Mouse (Mus musculus) kidney, embryonic 14.5 days (tissue): ENCODE results near the gene Dynlrb2. TPM values are rescaled to one million over a fixed set of nuclear protein-coding genes. Genes with fewer than 3 reads are reported as not detected.

Experiments used
- ATAC-seq: fragments of 200-750 bp; cut with Nextera tagmentation; 2 replicates; pipeline ENCODE4 v1.8.0; 2017; ENCODE audit warnings: moderate number of reproducible peaks, mild to moderate bottlenecking, moderate TSS enrichment, moderate library complexity; ENCODE audit not compliant: low FRiP score, low TSS enrichment
- H3K27ac ChIP-seq: fragments of 300-500 bp; sonication (generic); 2 replicates; pipeline ENCODE4 v1.5.1; 2014; ENCODE audit warnings: low read depth, mild to moderate bottlenecking, low read length, moderate library complexity, mixed read lengths
- H3K27me3 ChIP-seq: fragments of 300-500 bp; sonication (generic); 2 replicates; pipeline ENCODE4 v1.6.1; 2014; ENCODE audit warnings: mild to moderate bottlenecking, low read length; ENCODE audit not compliant: control insufficient read depth, insufficient read depth
- H3K36me3 ChIP-seq: fragments of 300-500 bp; sonication (generic); 2 replicates; pipeline ENCODE4 v1.6.1; 2014; ENCODE audit warnings: low read length, mixed read lengths; ENCODE audit not compliant: control insufficient read depth, insufficient read depth
- H3K4me1 ChIP-seq: fragments of 300-500 bp; sonication (generic); 2 replicates; pipeline ENCODE4 v1.6.1; 2014; ENCODE audit warnings: low read length, mixed read lengths; ENCODE audit not compliant: control insufficient read depth, insufficient read depth
- H3K4me2 ChIP-seq: fragments of 300-500 bp; sonication (generic); replicated peaks from 2 replicates; pipeline ENCODE4 v1.6.1; 2014; ENCODE audit warnings: low read depth, mild to moderate bottlenecking, low read length
- H3K4me3 ChIP-seq: fragments of 300-500 bp; sonication (generic); 2 replicates; pipeline ENCODE4 v1.5.1; 2014; ENCODE audit warnings: mild to moderate bottlenecking, low read length
- H3K9ac ChIP-seq: fragments of 300-500 bp; sonication (generic); 2 replicates; pipeline ENCODE4 v1.6.1; 2014; ENCODE audit warnings: low read depth, mild to moderate bottlenecking, low read length, moderate library complexity
- H3K9me3 ChIP-seq: fragments of 300-500 bp; sonication (generic); 2 replicates; pipeline ENCODE4 v1.6.1; 2016; ENCODE audit warnings: low read length; ENCODE audit not compliant: control insufficient read depth
- WGBS: fragments of 180-500 bp; shearing (Covaris S2); extraction: QIAGEN DNeasy Blood & Tissue Kit; methylation state at CpG from one replicate; pipeline ENCODE4 v1.1.7; 2014; 5-methylcytosine and 5-hydroxymethylcytosine counted together
- polyA plus RNA-seq: library from polyadenylated mRNA; unstranded; fragments of >200 nt; fragmentation: Nextera tagmentation; extraction: Ambion mirVana; gene quantifications from 2 replicates; pipeline ENCODE4 v1.2.1, GENCODE M21; 2014

The Dynlrb2 gene
- 1.3 TPM in 1 of 2 replicates, not detected in the other for polyA plus RNA-seq

- peak within 1 kb of the TSS; percentile 28 for H3K4me3 ChIP-seq
- H3K9ac ChIP-seq, result peak within 1 kb of the TSS; percentile 40; the same call in 1 of the 2 replicates
- H3K27ac ChIP-seq, result no peak within 1 kb of the TSS
- no peaks in the 10 kb centered on the region for H3K9me3 ChIP-seq
- H3K4me2 ChIP-seq, result peak within 1 kb of the TSS; percentile 43
- no peaks in the 10 kb centered on the region for H3K27me3 ChIP-seq
- WGBS, result 9% methylated on average over 19 of the region's 19 CpGs
- H3K36me3 ChIP-seq, result no peaks in the 10 kb centered on the region
- H3K4me1 ChIP-seq, result no peaks in the 10 kb centered on the region
- ATAC-seq, result peak; percentile 95
Measured at GRCm38 (mm10) chr8:116504477-116505120, at the start of gene Dynlrb2. Gene Dynlrb2 (plus strand): TSS chr8:116504974.

- Histone ChIP-seq H3K27me3 (no peaks in the 10 kb centered on the region), H3K4me1 (no peaks in the 10 kb centered on the region), H3K9ac (no peak overlapping the region), H3K4me2 (no peak overlapping the region), H3K36me3 (no peaks in the 10 kb centered on the region), H3K4me3 (no peak overlapping the region), H3K9me3 (no peaks in the 10 kb centered on the region), H3K27ac (no peak overlapping the region)
- no peak for ATAC-seq
- whole genome bisulfite sequencing, result 72% methylated on average over 11 of the region's 11 CpGs
Measured at GRCm38 (mm10) chr8:116458569-116458968, 46.2 kb upstream of the Dynlrb2 start.

- H3K4me2 ChIP-seq, result no peak overlapping the region
- WGBS, result 87% methylated on average over 4 of the region's 4 CpGs
- H3K4me3 ChIP-seq, result no peak overlapping the region
- H3K9ac ChIP-seq, result no peak overlapping the region
- H3K27ac ChIP-seq, result no peak overlapping the region
- no peaks in the 10 kb centered on the region for H3K36me3 ChIP-seq
- H3K27me3 ChIP-seq, result no peaks in the 10 kb centered on the region
- no peaks in the 10 kb centered on the region for H3K4me1 ChIP-seq
- ATAC-seq, result no peak
- H3K9me3 ChIP-seq, result no peaks in the 10 kb centered on the region
Measured at GRCm38 (mm10) chr8:116461472-116461871, 43.3 kb upstream of the Dynlrb2 start.

GRCm38 (mm10) chr8:116466586-116466985, 38.2 kb upstream of the Dynlrb2 start:
- Histone ChIP-seq H3K27me3 (no peaks in the 10 kb centered on the region), H3K4me1 (no peaks in the 10 kb centered on the region), H3K4me2 (no peak overlapping the region), H3K36me3 (no peaks in the 10 kb centered on the region), H3K27ac (no peak overlapping the region), H3K9me3 (no peaks in the 10 kb centered on the region), H3K9ac (no peak overlapping the region), H3K4me3 (no peak overlapping the region)
- whole genome bisulfite sequencing, result 86% methylated on average over 7 of the region's 7 CpGs
- no peak for ATAC-seq

GRCm38 (mm10) chr8:116467027-116467426, 37.7 kb upstream of the Dynlrb2 start:
- WGBS, result 91% methylated on average over 1 of the region's 1 CpGs
- no peaks in the 10 kb centered on the region for H3K9me3 ChIP-seq
- no peak overlapping the region for H3K4me3 ChIP-seq
- H3K9ac ChIP-seq, result no peak overlapping the region
- no peak overlapping the region for H3K27ac ChIP-seq
- no peaks in the 10 kb centered on the region for H3K36me3 ChIP-seq
- no peaks in the 10 kb centered on the region for H3K27me3 ChIP-seq
- no peaks in the 10 kb centered on the region for H3K4me1 ChIP-seq
- ATAC-seq, result no peak
- H3K4me2 ChIP-seq, result no peak overlapping the region

- no peaks in the 10 kb centered on the region for H3K27me3 ChIP-seq
- no peak for ATAC-seq
- H3K4me2 ChIP-seq, result no peak overlapping the region
- no peak overlapping the region for H3K27ac ChIP-seq
- H3K4me3 ChIP-seq, result no peak overlapping the region
- no peaks in the 10 kb centered on the region for H3K9me3 ChIP-seq
- no peaks in the 10 kb centered on the region for H3K4me1 ChIP-seq
- no peaks in the 10 kb centered on the region for H3K36me3 ChIP-seq
- 73% methylated on average over 9 of the region's 9 CpGs for WGBS
- no peak overlapping the region for H3K9ac ChIP-seq
Measured at GRCm38 (mm10) chr8:116477941-116478340, 26.8 kb upstream of the Dynlrb2 start.

- Histone ChIP-seq H3K4me3 (no peak overlapping the region), H3K27ac (no peak overlapping the region), H3K4me1 (no peaks in the 10 kb centered on the region), H3K9me3 (no peaks in the 10 kb centered on the region), H3K36me3 (no peaks in the 10 kb centered on the region), H3K4me2 (no peak overlapping the region), H3K27me3 (no peaks in the 10 kb centered on the region), H3K9ac (no peak overlapping the region)
- ATAC-seq, result no peak
Measured at GRCm38 (mm10) chr8:116478681-116479080, 26.1 kb upstream of the Dynlrb2 start.

- WGBS, result 21% methylated on average over 7 of the region's 7 CpGs
- no peaks in the 10 kb centered on the region for H3K27me3 ChIP-seq
- H3K4me1 ChIP-seq, result no peaks in the 10 kb centered on the region
- H3K9me3 ChIP-seq, result no peaks in the 10 kb centered on the region
- no peak for ATAC-seq
- no peak overlapping the region for H3K4me2 ChIP-seq
- no peak overlapping the region for H3K27ac ChIP-seq
- H3K36me3 ChIP-seq, result no peaks in the 10 kb centered on the region
- no peak overlapping the region for H3K9ac ChIP-seq
- no peak overlapping the region for H3K4me3 ChIP-seq
Measured at GRCm38 (mm10) chr8:116480894-116481293, 23.9 kb upstream of the Dynlrb2 start.

GRCm38 (mm10) chr8:116482738-116483137, 22.0 kb upstream of the Dynlrb2 start:
- Histone ChIP-seq H3K27ac (no peak overlapping the region), H3K27me3 (no peaks in the 10 kb centered on the region), H3K4me3 (no peak overlapping the region), H3K9ac (no peak overlapping the region), H3K4me2 (no peak overlapping the region), H3K4me1 (no peaks in the 10 kb centered on the region), H3K36me3 (no peaks in the 10 kb centered on the region), H3K9me3 (no peaks in the 10 kb centered on the region)
- no peak for ATAC-seq
- WGBS, result 29% methylated on average over 3 of the region's 3 CpGs
